Mouse (Mus musculus): ENCODE measurements around the gene Cdkn2aip. TPM values are rescaled to one million over a fixed set of nuclear protein-coding genes. Genes with fewer than 3 reads are reported as not detected.

Gene Cdkn2aip
- polyA plus RNA-seq (2015; fragmentation: Nextera tagmentation; extraction: Ambion mirVana), result 44.4 and 52.2 TPM in 2 replicates

DNA sequence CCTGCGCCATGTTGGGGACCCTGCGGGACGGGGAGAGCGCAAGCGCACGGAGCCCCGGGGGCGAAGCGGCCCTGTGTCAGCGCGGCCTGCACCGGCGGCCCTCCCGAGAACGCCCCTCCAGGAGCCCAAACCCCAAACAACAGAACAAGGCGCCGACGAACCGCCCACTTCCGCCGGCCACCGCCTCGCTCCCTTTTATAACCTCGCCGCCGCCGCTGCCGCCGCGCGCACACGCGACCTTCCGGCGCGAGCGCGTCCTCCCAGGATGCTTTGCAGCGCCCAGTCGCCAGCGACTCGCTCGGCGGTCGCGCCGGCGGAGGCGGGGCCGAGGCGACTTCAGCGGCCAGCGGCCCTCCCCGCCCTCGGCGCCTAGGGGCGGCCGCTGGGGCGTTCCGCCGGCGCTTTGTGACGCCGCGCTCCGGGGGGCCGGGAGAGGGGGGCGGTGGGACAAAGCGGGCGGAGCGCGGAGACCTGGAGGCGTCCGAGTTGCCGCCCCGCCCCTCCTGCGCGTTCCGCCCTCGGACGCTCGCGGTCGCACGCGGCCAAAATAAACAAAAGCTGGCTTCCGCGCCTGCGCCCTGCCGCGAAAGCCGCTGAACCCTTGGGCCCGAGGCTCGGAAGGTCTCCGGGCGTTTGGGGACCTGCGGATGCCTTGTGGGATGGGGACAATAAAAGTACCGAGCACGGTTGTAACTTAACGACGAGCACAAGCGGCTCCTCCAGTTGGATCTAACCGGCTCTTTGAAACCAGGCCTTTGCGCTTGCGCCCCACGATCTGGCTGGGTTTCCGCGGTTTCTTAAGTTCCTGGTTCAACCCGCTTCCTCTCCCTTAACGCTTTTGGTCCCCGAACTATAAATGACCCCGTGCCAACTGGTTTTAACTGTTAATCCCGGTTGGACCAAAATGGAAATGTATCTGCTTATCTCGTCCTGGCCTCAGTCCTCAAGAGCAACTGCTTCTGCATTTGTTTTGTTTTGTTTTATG lies at the start of gene Cdkn2aip:
Gene Cdkn2aip (minus strand): TSS at position 172 of the 985 bp plus-strand sequence.
- Histone ChIP-seq H3K4me3 (replicated peaks; ENCODE audit: low read length) (peak within 1 kb of the TSS; percentile 99), H3K4me1 (replicated peaks; ENCODE audit: control insufficient read depth, insufficient read depth, low read length) (peaks cover 17% of the 10 kb centered on the region), H3K36me3 (ENCODE audit: control insufficient read depth, insufficient read depth) (peaks cover 14% of the 10 kb centered on the region), H3K9me3 (ENCODE audit: control insufficient read depth, low read length) (no peaks in the 10 kb centered on the region), H3K9ac (replicated peaks; ENCODE audit: low read depth, low read length) (peak within 1 kb of the TSS; percentile 96), H3K27ac (ENCODE audit: low read length) (peak within 1 kb of the TSS; percentile 99), H3K27me3 (replicated peaks; ENCODE audit: control insufficient read depth, insufficient read depth, low read length) (no peaks in the 10 kb centered on the region), H3K4me2 (ENCODE audit: low read length) (peak within 1 kb of the TSS; percentile 68)
- under 1% methylated on average over 91 of the region's 114 CpGs for WGBS
- ATAC-seq, result peak; percentile 94

DNA sequence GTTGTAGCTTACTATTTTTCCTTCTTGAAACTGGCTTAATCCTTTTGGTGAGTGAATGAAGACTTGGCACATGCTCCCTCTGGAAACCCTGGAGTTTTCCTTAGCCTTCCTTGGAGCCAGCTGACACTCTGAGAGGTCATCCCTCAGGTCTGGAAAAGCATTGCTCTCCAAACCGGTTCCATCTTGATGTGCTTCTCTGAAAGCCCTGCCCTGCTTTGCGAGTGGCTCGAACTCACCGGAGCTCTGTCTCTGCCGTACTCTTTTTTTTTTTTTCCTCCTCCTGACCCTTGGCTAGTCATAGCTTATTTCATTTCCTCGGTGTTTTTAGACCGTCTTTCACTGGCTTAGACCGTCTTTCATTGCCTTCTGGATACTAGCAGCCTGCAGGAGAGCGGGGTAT lies 49.5 kb upstream of the Cdkn2aip start:
- WGBS, result 80% methylated on average over 9 of the region's 9 CpGs
- no peaks in the 10 kb centered on the region for H3K9me3 ChIP-seq (ENCODE audit: control insufficient read depth, low read length)
- no peak overlapping the region for H3K27ac ChIP-seq (ENCODE audit: low read length)
- H3K4me1 ChIP-seq (replicated peaks; ENCODE audit: control insufficient read depth, insufficient read depth, low read length), result 0 out of 2 replicates have a peak, but pooled peaks cover 3% of the 10 kb centered on the region
- H3K9ac ChIP-seq (replicated peaks; ENCODE audit: low read depth, low read length), result no peak overlapping the region
- H3K36me3 ChIP-seq (ENCODE audit: control insufficient read depth, insufficient read depth), result no peaks in the 10 kb centered on the region
- no peak for ATAC-seq
- H3K4me2 ChIP-seq (ENCODE audit: low read length), result no peak overlapping the region
- H3K27me3 ChIP-seq (replicated peaks; ENCODE audit: control insufficient read depth, insufficient read depth, low read length), result no peaks in the 10 kb centered on the region
- H3K4me3 ChIP-seq (replicated peaks; ENCODE audit: low read length), result no peak overlapping the region

DNA sequence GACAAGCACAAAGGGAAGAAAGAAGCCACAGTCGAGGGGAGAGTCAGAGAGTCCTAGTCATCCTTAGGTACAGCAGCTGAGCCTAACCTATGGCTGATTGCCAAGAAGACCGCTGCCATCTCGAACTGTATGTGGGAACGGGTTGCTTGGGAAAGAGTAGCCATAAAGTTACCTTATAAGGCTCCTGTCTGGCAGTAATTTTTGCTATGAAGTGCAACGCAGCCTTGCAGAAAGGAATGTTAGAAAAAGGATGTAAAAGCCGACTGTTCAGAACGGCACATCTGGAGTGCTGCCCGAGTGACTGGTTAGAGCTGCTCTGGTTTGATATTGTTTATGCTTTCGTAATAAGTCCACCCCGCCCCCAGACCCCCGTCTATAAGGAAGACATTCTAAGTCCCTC lies 47.0 kb upstream of the Cdkn2aip start:
- WGBS, result 76% methylated on average over 11 of the region's 11 CpGs
- Histone ChIP-seq H3K36me3 (ENCODE audit: control insufficient read depth, insufficient read depth) (no peaks in the 10 kb centered on the region), H3K27me3 (replicated peaks; ENCODE audit: control insufficient read depth, insufficient read depth, low read length) (no peaks in the 10 kb centered on the region), H3K9me3 (ENCODE audit: control insufficient read depth, low read length) (no peaks in the 10 kb centered on the region), H3K4me2 (ENCODE audit: low read length) (no peak overlapping the region), H3K27ac (ENCODE audit: low read length) (no peak overlapping the region), H3K4me3 (replicated peaks; ENCODE audit: low read length) (no peak overlapping the region), H3K4me1 (replicated peaks; ENCODE audit: control insufficient read depth, insufficient read depth, low read length) (0 out of 2 replicates have a peak, but pooled peaks cover 3% of the 10 kb centered on the region), H3K9ac (replicated peaks; ENCODE audit: low read depth, low read length) (no peak overlapping the region)
- no peak for ATAC-seq

DNA sequence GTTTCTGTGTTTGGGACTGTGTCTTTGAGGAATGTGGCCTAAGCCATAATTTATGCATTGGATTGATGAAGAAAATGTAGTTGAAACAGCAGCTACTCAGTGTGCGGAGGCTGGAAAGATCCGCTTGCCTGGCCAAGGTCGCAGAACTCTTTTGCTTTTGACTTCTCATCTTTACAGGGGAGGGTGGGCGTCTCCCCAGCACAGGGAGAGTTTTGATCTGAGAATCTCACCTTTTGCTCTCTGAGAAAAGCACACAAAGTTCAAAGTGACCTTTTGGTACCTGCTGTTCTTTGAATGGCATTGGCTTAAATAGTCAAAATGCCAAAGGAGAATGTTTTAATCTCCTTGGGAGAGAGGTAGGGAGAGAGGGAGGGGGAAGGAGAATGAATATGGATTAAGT lies 46.5 kb upstream of the Cdkn2aip start:
- no peak overlapping the region for H3K27ac ChIP-seq (ENCODE audit: low read length)
- no peaks in the 10 kb centered on the region for H3K36me3 ChIP-seq (ENCODE audit: control insufficient read depth, insufficient read depth)
- H3K9me3 ChIP-seq (ENCODE audit: control insufficient read depth, low read length), result no peaks in the 10 kb centered on the region
- H3K9ac ChIP-seq (replicated peaks; ENCODE audit: low read depth, low read length), result no peak overlapping the region
- no peak overlapping the region for H3K4me3 ChIP-seq (replicated peaks; ENCODE audit: low read length)
- H3K27me3 ChIP-seq (replicated peaks; ENCODE audit: control insufficient read depth, insufficient read depth, low read length), result no peaks in the 10 kb centered on the region
- 0 out of 2 replicates have a peak, but pooled peaks cover 3% of the 10 kb centered on the region for H3K4me1 ChIP-seq (replicated peaks; ENCODE audit: control insufficient read depth, insufficient read depth, low read length)
- ATAC-seq, result no peak
- no peak overlapping the region for H3K4me2 ChIP-seq (ENCODE audit: low read length)
- WGBS, result 72% methylated on average over 4 of the region's 4 CpGs

DNA sequence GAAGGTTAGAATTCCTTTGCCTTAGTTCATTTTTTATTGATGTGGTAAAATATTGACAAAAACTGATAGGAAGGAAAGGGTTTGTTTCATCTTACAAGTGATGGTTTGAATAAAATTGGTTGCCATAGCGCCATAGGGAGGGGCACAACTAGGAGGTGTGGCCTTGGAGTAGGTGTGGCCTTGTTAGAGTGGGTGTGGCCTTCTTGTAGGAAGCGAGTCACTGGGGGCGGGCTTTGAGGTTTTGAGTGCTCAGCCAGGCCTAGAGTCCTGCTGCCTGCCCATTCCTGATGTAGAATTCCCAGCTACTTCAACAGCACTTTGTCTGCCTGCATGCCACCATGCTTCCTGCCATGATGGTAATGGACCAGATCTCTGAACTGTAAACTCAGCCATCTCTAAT lies 39.4 kb upstream of the Cdkn2aip start:
- no peak overlapping the region for H3K9ac ChIP-seq (replicated peaks; ENCODE audit: low read depth, low read length)
- no peaks in the 10 kb centered on the region for H3K9me3 ChIP-seq (ENCODE audit: control insufficient read depth, low read length)
- H3K36me3 ChIP-seq (ENCODE audit: control insufficient read depth, insufficient read depth), result no peaks in the 10 kb centered on the region
- WGBS, result 90% methylated on average over 3 of the region's 3 CpGs
- H3K4me3 ChIP-seq (replicated peaks; ENCODE audit: low read length), result no peak overlapping the region
- no peaks in the 10 kb centered on the region for H3K4me1 ChIP-seq (replicated peaks; ENCODE audit: control insufficient read depth, insufficient read depth, low read length)
- H3K27ac ChIP-seq (ENCODE audit: low read length), result no peak overlapping the region
- ATAC-seq, result no peak
- H3K4me2 ChIP-seq (ENCODE audit: low read length), result no peak overlapping the region
- no peaks in the 10 kb centered on the region for H3K27me3 ChIP-seq (replicated peaks; ENCODE audit: control insufficient read depth, insufficient read depth, low read length)

DNA sequence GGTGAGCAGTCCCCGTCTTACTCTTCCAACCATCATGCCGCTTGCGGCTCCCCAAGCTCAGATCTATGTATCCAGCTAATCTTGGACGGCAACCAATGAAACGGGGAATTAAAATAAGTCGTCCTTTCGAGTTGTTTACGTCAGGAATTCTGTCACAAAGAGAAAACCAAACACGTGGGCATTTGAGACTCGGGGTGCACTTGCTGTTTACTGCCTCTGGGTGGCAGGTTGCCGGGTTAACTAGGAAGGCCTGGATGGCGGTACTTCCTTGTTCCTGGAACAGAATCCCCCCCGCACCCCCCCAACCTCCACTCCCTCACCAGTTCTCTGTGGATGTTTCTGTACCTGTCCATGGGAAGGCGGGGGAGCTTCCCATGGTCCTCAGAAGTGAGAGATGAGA lies 36.4 kb upstream of the Cdkn2aip start:
- no peak for ATAC-seq

DNA sequence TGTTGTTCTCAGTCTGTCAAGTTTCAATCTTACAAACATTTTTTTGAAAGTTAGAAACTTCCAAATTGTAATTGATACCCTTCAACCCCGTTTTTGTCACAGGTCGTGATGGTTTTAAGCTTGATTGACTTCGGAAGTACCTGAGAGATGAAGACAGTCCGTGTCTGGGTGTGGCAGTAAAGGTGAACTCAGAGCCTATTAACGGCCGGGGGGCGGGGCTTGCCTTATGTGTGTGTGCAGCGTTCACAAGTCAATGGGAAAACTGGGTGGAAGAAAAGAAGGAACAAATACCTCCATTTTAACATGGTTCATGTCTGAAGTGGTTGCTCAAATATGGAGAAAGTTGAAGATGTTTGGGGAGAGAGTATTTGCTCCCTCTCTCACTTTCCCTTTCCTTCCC lies 35.8 kb upstream of the Cdkn2aip start:
- H3K27ac ChIP-seq (ENCODE audit: low read length), result no peak overlapping the region
- no peak overlapping the region for H3K9ac ChIP-seq (replicated peaks; ENCODE audit: low read depth, low read length)
- no peaks in the 10 kb centered on the region for H3K27me3 ChIP-seq (replicated peaks; ENCODE audit: control insufficient read depth, insufficient read depth, low read length)
- no peak for ATAC-seq
- no peak overlapping the region for H3K4me2 ChIP-seq (ENCODE audit: low read length)
- WGBS, result 84% methylated on average over 8 of the region's 8 CpGs
- H3K9me3 ChIP-seq (ENCODE audit: control insufficient read depth, low read length), result no peaks in the 10 kb centered on the region
- H3K4me1 ChIP-seq (replicated peaks; ENCODE audit: control insufficient read depth, insufficient read depth, low read length), result no peaks in the 10 kb centered on the region
- no peaks in the 10 kb centered on the region for H3K36me3 ChIP-seq (ENCODE audit: control insufficient read depth, insufficient read depth)
- no peak overlapping the region for H3K4me3 ChIP-seq (replicated peaks; ENCODE audit: low read length)

More for the DNA sequence above, 36.4 kb upstream of the Cdkn2aip start:
- WGBS, result 60% methylated on average over 14 of the region's 14 CpGs
- H3K4me3 ChIP-seq (replicated peaks; ENCODE audit: low read length), result no peak overlapping the region
- H3K9me3 ChIP-seq (ENCODE audit: control insufficient read depth, low read length), result no peaks in the 10 kb centered on the region
- no peaks in the 10 kb centered on the region for H3K36me3 ChIP-seq (ENCODE audit: control insufficient read depth, insufficient read depth)
- no peaks in the 10 kb centered on the region for H3K27me3 ChIP-seq (replicated peaks; ENCODE audit: control insufficient read depth, insufficient read depth, low read length)
- no peak overlapping the region for H3K4me2 ChIP-seq (ENCODE audit: low read length)
- H3K9ac ChIP-seq (replicated peaks; ENCODE audit: low read depth, low read length), result no peak overlapping the region
- no peak overlapping the region for H3K27ac ChIP-seq (ENCODE audit: low read length)
- H3K4me1 ChIP-seq (replicated peaks; ENCODE audit: control insufficient read depth, insufficient read depth, low read length), result no peaks in the 10 kb centered on the region

DNA sequence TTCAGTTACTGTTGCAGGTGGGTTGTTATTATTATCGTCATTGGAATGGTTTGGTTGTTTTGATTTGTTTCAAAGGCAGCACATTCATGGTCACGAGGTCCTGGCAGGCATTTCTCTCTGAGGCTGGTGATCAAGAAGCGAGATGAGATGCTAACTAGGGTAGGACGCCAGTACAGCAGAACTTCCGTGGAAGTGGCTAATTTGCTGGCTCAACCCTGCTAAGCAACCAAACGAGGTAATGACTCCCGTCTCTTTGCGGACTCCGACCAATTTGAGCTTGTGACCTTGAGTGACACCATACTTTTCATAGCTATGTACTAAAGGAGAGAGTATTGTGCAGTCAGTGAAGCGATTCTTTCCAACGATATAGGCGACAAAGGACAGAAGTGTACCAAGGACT lies 32.6 kb upstream of the Cdkn2aip start:
- Histone ChIP-seq H3K27me3 (replicated peaks; ENCODE audit: control insufficient read depth, insufficient read depth, low read length) (no peaks in the 10 kb centered on the region), H3K9ac (replicated peaks; ENCODE audit: low read depth, low read length) (no peak overlapping the region), H3K4me3 (replicated peaks; ENCODE audit: low read length) (no peak overlapping the region), H3K36me3 (ENCODE audit: control insufficient read depth, insufficient read depth) (no peaks in the 10 kb centered on the region), H3K4me2 (ENCODE audit: low read length) (no peak overlapping the region), H3K9me3 (ENCODE audit: control insufficient read depth, low read length) (no peaks in the 10 kb centered on the region), H3K27ac (ENCODE audit: low read length) (no peak overlapping the region), H3K4me1 (replicated peaks; ENCODE audit: control insufficient read depth, insufficient read depth, low read length) (peaks cover 3% of the 10 kb centered on the region)
- no peak for ATAC-seq
- WGBS, result 51% methylated on average over 12 of the region's 12 CpGs

DNA sequence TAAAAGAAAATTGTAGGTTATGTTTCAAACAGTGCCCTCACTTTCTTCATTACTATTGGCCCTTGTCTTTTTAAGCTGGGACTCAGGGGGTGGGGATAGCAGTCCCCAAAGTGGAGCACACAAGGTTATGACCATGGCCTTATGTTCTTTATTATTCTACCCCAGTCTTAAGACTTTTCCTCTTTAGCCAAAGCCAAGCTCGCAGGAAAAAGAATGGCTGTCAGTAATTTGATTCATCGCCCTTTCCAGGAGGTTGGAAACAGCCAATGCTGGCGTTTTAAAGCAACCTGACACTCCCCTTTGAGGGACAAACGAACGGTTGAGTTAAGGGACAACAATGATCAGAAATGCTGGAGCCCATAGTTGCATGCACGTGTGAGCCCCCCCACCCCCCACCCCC lies 32.1 kb upstream of the Cdkn2aip start:
- H3K36me3 ChIP-seq (ENCODE audit: control insufficient read depth, insufficient read depth), result no peaks in the 10 kb centered on the region
- no peak overlapping the region for H3K9ac ChIP-seq (replicated peaks; ENCODE audit: low read depth, low read length)
- no peak overlapping the region for H3K4me2 ChIP-seq (ENCODE audit: low read length)
- no peak overlapping the region for H3K27ac ChIP-seq (ENCODE audit: low read length)
- peaks cover 3% of the 10 kb centered on the region for H3K4me1 ChIP-seq (replicated peaks; ENCODE audit: control insufficient read depth, insufficient read depth, low read length)
- H3K4me3 ChIP-seq (replicated peaks; ENCODE audit: low read length), result no peak overlapping the region
- no peaks in the 10 kb centered on the region for H3K9me3 ChIP-seq (ENCODE audit: control insufficient read depth, low read length)
- no peaks in the 10 kb centered on the region for H3K27me3 ChIP-seq (replicated peaks; ENCODE audit: control insufficient read depth, insufficient read depth, low read length)
- no peak for ATAC-seq
- WGBS, result 16% methylated on average over 6 of the region's 6 CpGs
